Mouse (Mus musculus): ENCODE data around the gene Zfp109. TPM values are rescaled to one million over a fixed set of nuclear protein-coding genes. Genes with fewer than 3 reads are reported as not detected.

Zfp109 gene
- polyA plus RNA-seq, 1 experiment from 2014 or later, result 6.2 TPM

- Histone ChIP-seq H3K27ac (ENCODE audit: low read length) (no peak overlapping the region), H3K27me3 (replicated peaks; ENCODE audit: control insufficient read depth, insufficient read depth, low read length) (no peaks in the 10 kb centered on the region), H3K9ac (replicated peaks; ENCODE audit: low read depth, low read length) (peak overlapping the region; percentile 95), H3K4me1 (replicated peaks; ENCODE audit: control insufficient read depth, insufficient read depth, low read length) (peaks cover 7% of the 10 kb centered on the region), H3K4me3 (replicated peaks; ENCODE audit: low read length) (peak overlapping the region; percentile 83), H3K9me3 (ENCODE audit: control insufficient read depth, low read length) (no peaks in the 10 kb centered on the region), H3K36me3 (ENCODE audit: control insufficient read depth, insufficient read depth) (peaks cover 5% of the 10 kb centered on the region; the same call in 1 of the 2 replicates), H3K4me2 (ENCODE audit: low read length) (peak overlapping the region; percentile 92)
- WGBS, result 33% methylated on average over 7 of the region's 7 CpGs
- ATAC-seq, result peak; percentile 58
Observed at GRCm38 (mm10) chr7:24269667-24270287, 32.4 kb upstream of the Zfp109 start.

GRCm38 (mm10) chr7:24269256-24269655 is 31.9 kb upstream of the Zfp109 start:
- Histone ChIP-seq H3K36me3 (ENCODE audit: control insufficient read depth, insufficient read depth) (no peaks in the 10 kb centered on the region), H3K9ac (replicated peaks; ENCODE audit: low read depth, low read length) (no peak overlapping the region; the same call in 1 of the 2 replicates), H3K4me3 (replicated peaks; ENCODE audit: low read length) (no peak overlapping the region; the same call in 1 of the 2 replicates), H3K9me3 (ENCODE audit: control insufficient read depth, low read length) (no peaks in the 10 kb centered on the region), H3K4me1 (replicated peaks; ENCODE audit: control insufficient read depth, insufficient read depth, low read length) (peaks cover 7% of the 10 kb centered on the region), H3K27me3 (replicated peaks; ENCODE audit: control insufficient read depth, insufficient read depth, low read length) (no peaks in the 10 kb centered on the region), H3K27ac (ENCODE audit: low read length) (no peak overlapping the region), H3K4me2 (ENCODE audit: low read length) (no peak overlapping the region; the same call in 1 of the 2 replicates)
- WGBS, result 85% methylated on average over 3 of the region's 3 CpGs
- ATAC-seq, result no peak

GRCm38 (mm10) chr7:24268176-24269155 is 31.1 kb upstream of the Zfp109 start:
- Histone ChIP-seq H3K4me2 (ENCODE audit: low read length) (no peak overlapping the region), H3K9ac (replicated peaks; ENCODE audit: low read depth, low read length) (no peak overlapping the region), H3K27me3 (replicated peaks; ENCODE audit: control insufficient read depth, insufficient read depth, low read length) (no peaks in the 10 kb centered on the region), H3K36me3 (ENCODE audit: control insufficient read depth, insufficient read depth) (no peaks in the 10 kb centered on the region), H3K27ac (ENCODE audit: low read length) (no peak overlapping the region), H3K4me1 (replicated peaks; ENCODE audit: control insufficient read depth, insufficient read depth, low read length) (peaks cover 7% of the 10 kb centered on the region), H3K4me3 (replicated peaks; ENCODE audit: low read length) (no peak overlapping the region), H3K9me3 (ENCODE audit: control insufficient read depth, low read length) (no peaks in the 10 kb centered on the region)
- no peak for ATAC-seq
- WGBS, result 62% methylated on average over 24 of the region's 24 CpGs

GRCm38 (mm10) chr7:24260000-24260312 is 22.6 kb upstream of the Zfp109 start:
- Histone ChIP-seq H3K9me3 (ENCODE audit: control insufficient read depth, low read length) (no peaks in the 10 kb centered on the region), H3K4me1 (replicated peaks; ENCODE audit: control insufficient read depth, insufficient read depth, low read length) (peaks cover 6% of the 10 kb centered on the region; the same call in 1 of the 2 replicates), H3K9ac (replicated peaks; ENCODE audit: low read depth, low read length) (no peak overlapping the region), H3K36me3 (ENCODE audit: control insufficient read depth, insufficient read depth) (peaks cover 6% of the 10 kb centered on the region), H3K4me2 (ENCODE audit: low read length) (no peak overlapping the region), H3K4me3 (replicated peaks; ENCODE audit: low read length) (no peak overlapping the region), H3K27me3 (replicated peaks; ENCODE audit: control insufficient read depth, insufficient read depth, low read length) (no peaks in the 10 kb centered on the region), H3K27ac (ENCODE audit: low read length) (no peak overlapping the region)
- WGBS, result 90% methylated on average over 4 of the region's 4 CpGs
- no peak for ATAC-seq

- Histone ChIP-seq H3K9ac (replicated peaks; ENCODE audit: low read depth, low read length) (no peak overlapping the region), H3K4me3 (replicated peaks; ENCODE audit: low read length) (no peak overlapping the region), H3K4me1 (replicated peaks; ENCODE audit: control insufficient read depth, insufficient read depth, low read length) (peaks cover 8% of the 10 kb centered on the region; the same call in 1 of the 2 replicates), H3K9me3 (ENCODE audit: control insufficient read depth, low read length) (no peaks in the 10 kb centered on the region), H3K36me3 (ENCODE audit: control insufficient read depth, insufficient read depth) (peaks cover 6% of the 10 kb centered on the region), H3K27ac (ENCODE audit: low read length) (no peak overlapping the region), H3K4me2 (ENCODE audit: low read length) (no peak overlapping the region), H3K27me3 (replicated peaks; ENCODE audit: control insufficient read depth, insufficient read depth, low read length) (no peaks in the 10 kb centered on the region)
- WGBS, result 91% methylated on average over 13 of the region's 13 CpGs
- ATAC-seq, result no peak
Observed at GRCm38 (mm10) chr7:24259306-24259999, 22.1 kb upstream of the Zfp109 start.

GRCm38 (mm10) chr7:24254633-24255474 is 17.5 kb upstream of the Zfp109 start, which contains the start of gene Zfp108:
Gene Zfp108, plus strand, starts transcription at chr7:24254794.
- Histone ChIP-seq H3K36me3 (ENCODE audit: control insufficient read depth, insufficient read depth) (no peaks in the 10 kb centered on the region), H3K4me3 (replicated peaks; ENCODE audit: low read length) (peak within 1 kb of the TSS; percentile 52), H3K27me3 (replicated peaks; ENCODE audit: control insufficient read depth, insufficient read depth, low read length) (no peaks in the 10 kb centered on the region), H3K9me3 (ENCODE audit: control insufficient read depth, low read length) (no peaks in the 10 kb centered on the region), H3K27ac (ENCODE audit: low read length) (peak within 1 kb of the TSS; percentile 57), H3K4me1 (replicated peaks; ENCODE audit: control insufficient read depth, insufficient read depth, low read length) (peaks cover 11% of the 10 kb centered on the region), H3K9ac (replicated peaks; ENCODE audit: low read depth, low read length) (peak within 1 kb of the TSS; percentile 64), H3K4me2 (ENCODE audit: low read length) (peak within 1 kb of the TSS; percentile 61)
- 20% methylated on average over 21 of the region's 21 CpGs for WGBS
- peak; percentile 94 for ATAC-seq

GRCm38 (mm10) chr7:24253779-24254615 is 16.6 kb upstream of the Zfp109 start:
- WGBS, result 65% methylated on average over 9 of the region's 9 CpGs
- Histone ChIP-seq H3K4me3 (replicated peaks; ENCODE audit: low read length) (peak overlapping the region; percentile 52), H3K27ac (ENCODE audit: low read length) (no peak overlapping the region), H3K27me3 (replicated peaks; ENCODE audit: control insufficient read depth, insufficient read depth, low read length) (no peaks in the 10 kb centered on the region), H3K4me1 (replicated peaks; ENCODE audit: control insufficient read depth, insufficient read depth, low read length) (peaks cover 11% of the 10 kb centered on the region), H3K9me3 (ENCODE audit: control insufficient read depth, low read length) (no peaks in the 10 kb centered on the region), H3K36me3 (ENCODE audit: control insufficient read depth, insufficient read depth) (no peaks in the 10 kb centered on the region), H3K4me2 (ENCODE audit: low read length) (peak overlapping the region; percentile 61), H3K9ac (replicated peaks; ENCODE audit: low read depth, low read length) (no peak overlapping the region; the same call in 1 of the 2 replicates)
- peak; percentile 54 for ATAC-seq

GRCm38 (mm10) chr7:24211343-24211742 is 26.0 kb downstream of the Zfp109 start, which contains the start of gene Zfp111:
Gene Zfp111, minus strand, starts transcription at chr7:24211443.
- H3K27me3 ChIP-seq (replicated peaks; ENCODE audit: control insufficient read depth, insufficient read depth, low read length), result no peaks in the 10 kb centered on the region
- 76% methylated on average over 5 of the region's 5 CpGs for WGBS

More at GRCm38 (mm10) chr7:24211343-24211742, 26.0 kb downstream of the Zfp109 start, which contains the start of gene Zfp111:
- H3K36me3 ChIP-seq (ENCODE audit: control insufficient read depth, insufficient read depth), result no peaks in the 10 kb centered on the region
- H3K4me3 ChIP-seq (replicated peaks; ENCODE audit: low read length), result no peak within 1 kb of the TSS
- H3K4me2 ChIP-seq (ENCODE audit: low read length), result no peak within 1 kb of the TSS
- no peak for ATAC-seq
- H3K27ac ChIP-seq (ENCODE audit: low read length), result no peak within 1 kb of the TSS
- H3K9ac ChIP-seq (replicated peaks; ENCODE audit: low read depth, low read length), result no peak within 1 kb of the TSS
- no peaks in the 10 kb centered on the region; the same call in 1 of the 2 replicates for H3K9me3 ChIP-seq (ENCODE audit: control insufficient read depth, low read length)
- peaks cover 9% of the 10 kb centered on the region for H3K4me1 ChIP-seq (replicated peaks; ENCODE audit: control insufficient read depth, insufficient read depth, low read length)

All from forebrain, embryonic 16.5 days (tissue).